ENCODE assay signal across 16 mouse cellular contexts in the genomic region with DNA sequence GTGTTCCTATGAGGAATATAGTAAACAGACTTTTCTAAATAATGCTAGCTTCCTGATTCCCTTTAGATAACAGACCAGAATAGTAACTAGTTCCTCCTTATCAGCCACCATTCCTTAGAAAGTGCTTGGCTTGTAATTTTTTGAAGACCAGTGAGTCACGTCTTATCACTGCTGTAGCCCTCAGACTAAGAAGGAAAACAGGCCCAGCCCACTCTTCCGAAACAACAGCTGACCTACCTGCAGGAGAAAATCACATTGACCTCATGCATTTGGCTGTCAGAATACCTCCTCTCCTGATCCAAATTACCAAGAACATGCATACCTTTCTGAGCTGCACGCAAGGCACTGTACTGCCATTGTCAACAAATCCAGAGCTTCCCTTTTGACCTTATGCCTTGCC. TPM values are rescaled to one million over a fixed set of nuclear protein-coding genes. Genes with fewer than 3 reads are reported as not detected.
DNase-seq lines count a peak whose midpoint lies in the region; ATAC-seq and TF ChIP-seq lines count a peak whose summit lies in the region.
"Had no signal": no experiment of that assay in that cellular context is flagged by ENCODE, and none has a peak within 500 bp of the region (broad histone marks: within the 10 kb centered on the region; RNA-seq: fewer than 3 reads in every experiment).

No protein-coding gene starts in this region.

- TF ChIP-seq POLR2A in kidney, adult 2 months (IDR thresholded peaks at IDR 0.05; ENCODE audit: low read depth, low read length), result no peak

- no peaks in the 10 kb centered on the region for H3K36me3 ChIP-seq in kidney, adult 2 months (ENCODE audit: control insufficient read depth, insufficient read depth, low read length)
- peaks cover 33% of the 10 kb centered on the region for H3K36me3 ChIP-seq in G1E (replicated peaks)
- no peaks in the 10 kb centered on the region for H3K36me3 ChIP-seq in liver, postnatal 0 days (replicated peaks; ENCODE audit: insufficient read depth, low read length)
- no peaks in the 10 kb centered on the region for H3K36me3 ChIP-seq in forebrain, postnatal 0 days (ENCODE audit: insufficient read depth)

- peak overlapping the region; percentile 89 for H3K27ac ChIP-seq in kidney, adult 2 months (ENCODE audit: insufficient read depth, low read depth, low read length)
- peak overlapping the region; percentile 64 for H3K27ac ChIP-seq in liver, postnatal 0 days (ENCODE audit: low read depth)
- no peak overlapping the region for H3K27ac ChIP-seq in forebrain, postnatal 0 days (ENCODE audit: low read depth, low read length)
- H3K27ac ChIP-seq: forebrain, embryonic 13.5 days; hindbrain, embryonic 14.5 days; liver, embryonic 14.5 days; midbrain, embryonic 10.5 days had no signal

- no peak for TF ChIP-seq EP300 in liver, postnatal 0 days (IDR thresholded peaks at IDR 0.05; ENCODE audit: low read depth)

- H3K9ac ChIP-seq in liver, postnatal 0 days (replicated peaks), result no peak overlapping the region
- H3K9ac ChIP-seq in forebrain, postnatal 0 days, result no peak overlapping the region
- H3K9ac ChIP-seq: forebrain, embryonic 13.5 days; hindbrain, embryonic 14.5 days; liver, embryonic 14.5 days had no signal

- peaks cover 41% of the 10 kb centered on the region for H3K4me1 ChIP-seq in kidney, adult 2 months (ENCODE audit: control insufficient read depth, insufficient read depth, low read length)
- H3K4me1 ChIP-seq in G1E (ENCODE audit: insufficient read depth, low read depth, low read length), result peaks cover 33% of the 10 kb centered on the region
- H3K4me1 ChIP-seq in liver, postnatal 0 days (ENCODE audit: insufficient read depth), result peaks cover 33% of the 10 kb centered on the region
- no peaks in the 10 kb centered on the region; the same call in 1 of the 2 replicates for H3K4me1 ChIP-seq in forebrain, postnatal 0 days (ENCODE audit: insufficient read depth)

- 35% methylated on average over 3 of the region's 3 CpGs for WGBS in kidney, adult 2 months
- 35% methylated on average over 3 of the region's 3 CpGs for WGBS in liver, postnatal 0 days (ENCODE audit: insufficient replicate concordance)
- 88% methylated on average over 3 of the region's 3 CpGs for WGBS in forebrain, postnatal 0 days

- H3K9me3 ChIP-seq in G1E (replicated peaks), result no peaks in the 10 kb centered on the region
- H3K9me3 ChIP-seq in liver, postnatal 0 days (ENCODE audit: low read length), result no peaks in the 10 kb centered on the region
- H3K9me3 ChIP-seq in forebrain, postnatal 0 days (ENCODE audit: low read length), result no peaks in the 10 kb centered on the region
- H3K9me3 ChIP-seq: forebrain, embryonic 13.5 days; midbrain, embryonic 10.5 days had no signal

- peak; percentile 28; the same call in 1 of the 2 replicates for ATAC-seq in G1E (ENCODE audit: extremely low read depth, insufficient number of reproducible peaks, low FRiP score, poor library complexity, severe bottlenecking)
- ATAC-seq in liver, postnatal 0 days, result no peak
- no peak for ATAC-seq in forebrain, postnatal 0 days
- ATAC-seq: forebrain, embryonic 13.5 days had no signal

- no peak for TF ChIP-seq CTCF in kidney, adult 2 months (conservative IDR thresholded peaks at IDR 0.05; ENCODE audit: insufficient read depth, insufficient read length, low read depth, low read length)
- TF ChIP-seq CTCF in G1E (IDR thresholded peaks at IDR 0.05; ENCODE audit: low read depth, low read length), result no peak
- no peak for TF ChIP-seq CTCF in liver, postnatal 0 days (IDR thresholded peaks at IDR 0.05; ENCODE audit: low read depth)
- no peak for TF ChIP-seq CTCF in forebrain, postnatal 0 days (IDR thresholded peaks at IDR 0.05; ENCODE audit: low read depth)

- H3K4me3 ChIP-seq in kidney, adult 2 months (ENCODE audit: insufficient read depth, low read depth, low read length), result no peak overlapping the region
- no peak overlapping the region; the same call in 1 of the 2 replicates for H3K4me3 ChIP-seq in G1E (ENCODE audit: low read depth, low read length)
- H3K4me3 ChIP-seq in liver, postnatal 0 days (ENCODE audit: low read depth, low read length), result no peak overlapping the region
- no peak overlapping the region for H3K4me3 ChIP-seq in forebrain, postnatal 0 days (ENCODE audit: low read depth, low read length)
- H3K4me3 ChIP-seq: forebrain, embryonic 13.5 days; midbrain, embryonic 10.5 days had no signal

- DNase-seq in kidney, adult 2 months, result peak; percentile 46
- no peak for DNase-seq in kidney, postnatal 4 days
- no peak for DNase-seq in G1E (ENCODE audit: low spot score)
- DNase-seq in c-Kit-positive CD71-positive TER-119-negative erythroid progenitor cells, embryonic 14.5 days (ENCODE audit: low read depth), result peak; percentile 42
- no peak for DNase-seq in liver, postnatal 0 days
- no peak for DNase-seq in forebrain, postnatal 0 days
- DNase-seq in gastrocnemius, adult 8-10 months (ENCODE audit: low spot score in 2 of 2), result no peak
- DNase-seq: adrenal gland, adult 8-10 months; gastrocnemius, postnatal 14 days; right cerebral cortex, postnatal 4 days; thymus, postnatal 36 days had no signal

- 0 out of 2 replicates have a peak overlapping the region, but pooled peaks have one; percentile 4 for H3K4me2 ChIP-seq in liver, postnatal 0 days (ENCODE audit: low read depth, low read length)
- no peak overlapping the region for H3K4me2 ChIP-seq in forebrain, postnatal 0 days (ENCODE audit: low read depth)
- H3K4me2 ChIP-seq: forebrain, embryonic 13.5 days; hindbrain, embryonic 14.5 days had no signal

- H3K27me3 ChIP-seq in kidney, adult 2 months (replicated peaks; ENCODE audit: control insufficient read depth, insufficient read depth, low read length), result no peaks in the 10 kb centered on the region
- H3K27me3 ChIP-seq in G1E (ENCODE audit: insufficient read depth, low read length), result no peaks in the 10 kb centered on the region
- no peaks in the 10 kb centered on the region for H3K27me3 ChIP-seq in liver, postnatal 0 days (ENCODE audit: insufficient read depth, low read length)
- no peaks in the 10 kb centered on the region for H3K27me3 ChIP-seq in forebrain, postnatal 0 days (ENCODE audit: insufficient read depth, low read length)
- H3K27me3 ChIP-seq: CH12.LX; forebrain, embryonic 13.5 days had no signal

RNA-seq across cellular contexts. Expression of a gene that starts 32.5 kb away (rescaled TPM):
- 25.7 and 28.6 TPM in 2 replicates for polyA plus RNA-seq in kidney, adult 2 months (2012; rRNA removed)
- total RNA-seq in G1E (2014; fragmentation: Nextera tagmentation) (12.2 and 14.4 TPM in 2 replicates), G1E (2017) (7.0 and 8.0 TPM in 2 replicates)
- polyA plus RNA-seq in G1E (2012), result 2.3 and 3.5 TPM in 2 replicates
- polyA plus RNA-seq in liver, postnatal 0 days (2015; fragmentation: Nextera tagmentation; extraction: Ambion mirVana), result 2.4 and 2.7 TPM in 2 replicates
- 133 and 149 TPM in 2 replicates for total RNA-seq in forebrain, postnatal 0 days (2014; rRNA removed)
- 20.6 and 27.0 TPM in 2 replicates for polyA plus RNA-seq in forebrain, postnatal 0 days (2015; fragmentation: Nextera tagmentation; extraction: Ambion mirVana)
- total RNA-seq in gastrocnemius, adult 8-10 months (2022), result 10 to 100 TPM; 18.1 to 27.8 (median 23.0) TPM

Comparison
In these comparisons a context has a peak if more than half of its experiments do, and no peak if none do; other contexts are left out.
1. DNase-seq: peak in kidney, adult 2 months (single experiment) and c-Kit-positive CD71-positive TER-119-negative erythroid progenitor cells, embryonic 14.5 days (single experiment); none in kidney, postnatal 4 days (0 of 2), G1E (single experiment), liver, postnatal 0 days (single experiment), forebrain, postnatal 0 days (single experiment) and gastrocnemius, adult 8-10 months (0 of 2).